Mouse (Mus musculus) hindbrain, embryonic 14.5 days (tissue): Measurements from ENCODE around the gene Sms. TPM values are rescaled to one million over a fixed set of nuclear protein-coding genes. Genes with fewer than 3 reads are reported as not detected.

Experiments used
- ATAC-seq: fragments of 200-750 bp; cut with Nextera tagmentation; 2 replicates; pipeline ENCODE4 v1.8.0; 2017; ENCODE audit warnings: moderate number of reproducible peaks, mild to moderate bottlenecking, moderate TSS enrichment, moderate library complexity; ENCODE audit not compliant: low FRiP score
- DNase-seq: peaks from one replicate; pipeline ENCODE4 v3.0.0-alpha.2; 2015; ENCODE audit warnings: low spot score
- H3K27ac ChIP-seq: fragments of 300-500 bp; sonication (generic); 2 replicates; pipeline ENCODE4 v1.5.1; 2014; ENCODE audit warnings: mild to moderate bottlenecking, moderate library complexity
- H3K27me3 ChIP-seq: fragments of 300-500 bp; sonication (generic); 2 replicates; pipeline ENCODE4 v1.6.1; 2014; ENCODE audit warnings: mild to moderate bottlenecking, low read length, mixed read lengths; ENCODE audit not compliant: control insufficient read depth, insufficient read depth
- H3K36me3 ChIP-seq: fragments of 300-500 bp; sonication (generic); replicated peaks from 2 replicates; pipeline ENCODE4 v1.6.1; 2014; ENCODE audit not compliant: control insufficient read depth, insufficient read depth
- H3K4me1 ChIP-seq: fragments of 300-500 bp; sonication (generic); replicated peaks from 2 replicates; pipeline ENCODE4 v1.6.1; 2014; ENCODE audit warnings: antibody characterized with exemption, low read length, mixed read lengths; ENCODE audit not compliant: control insufficient read depth, insufficient read depth
- H3K4me2 ChIP-seq: fragments of 300-500 bp; sonication (generic); replicated peaks from 2 replicates; pipeline ENCODE4 v1.6.1; 2014; ENCODE audit warnings: mild to moderate bottlenecking, moderate library complexity
- H3K4me3 ChIP-seq: fragments of 300-500 bp; sonication (generic); replicated peaks from 2 replicates; pipeline ENCODE4 v1.5.1; 2014; ENCODE audit warnings: mild to moderate bottlenecking, low read length
- H3K9ac ChIP-seq: fragments of 300-500 bp; sonication (generic); 2 replicates; pipeline ENCODE4 v1.6.1; 2014
- H3K9me3 ChIP-seq: fragments of 300-500 bp; sonication (generic); 2 replicates; pipeline ENCODE4 v1.6.1; 2016; ENCODE audit warnings: low read length; ENCODE audit not compliant: control insufficient read depth
- WGBS: fragments of 180-500 bp; shearing (Covaris S2); extraction: QIAGEN DNeasy Blood & Tissue Kit; methylation state at CpG from one replicate; pipeline ENCODE4 v1.1.7; 2014; 5-methylcytosine and 5-hydroxymethylcytosine counted together
- polyA plus RNA-seq: library from polyadenylated mRNA; unstranded; fragments of >200 nt; fragmentation: Nextera tagmentation; extraction: Ambion mirVana; gene quantifications from 2 replicates; pipeline ENCODE4 v1.2.1, GENCODE M21; 2014

The Sms gene
- polyA plus RNA-seq, 1 experiment from 2014 or later, result 149 TPM

- H3K9ac ChIP-seq, result no peak overlapping the region
- WGBS, result 80% methylated on average over 2 of the region's 2 CpGs
- no peak overlapping the region for H3K27ac ChIP-seq
- H3K4me3 ChIP-seq, result no peak overlapping the region
- H3K4me2 ChIP-seq, result no peak overlapping the region
- 0 out of 2 replicates have a peak, but pooled peaks cover 6% of the 10 kb centered on the region for H3K36me3 ChIP-seq
- no peaks in the 10 kb centered on the region for H3K4me1 ChIP-seq
- H3K27me3 ChIP-seq, result no peaks in the 10 kb centered on the region
- H3K9me3 ChIP-seq, result no peaks in the 10 kb centered on the region
- ATAC-seq, result no peak
- no peak for DNase-seq
Measured at GRCm38 (mm10) chrX:157468055-157468454, 24.0 kb downstream of the Sms start.

GRCm38 (mm10) chrX:157465949-157466348 is 26.1 kb downstream of the Sms start:
- Histone ChIP-seq H3K27ac (no peak overlapping the region), H3K4me1 (no peaks in the 10 kb centered on the region), H3K4me3 (no peak overlapping the region), H3K9me3 (no peaks in the 10 kb centered on the region), H3K36me3 (0 out of 2 replicates have a peak, but pooled peaks cover 6% of the 10 kb centered on the region), H3K4me2 (no peak overlapping the region), H3K9ac (no peak overlapping the region), H3K27me3 (no peaks in the 10 kb centered on the region)
- ATAC-seq (no peak), DNase-seq (no peak)
- 86% methylated on average over 1 of the region's 1 CpGs for WGBS

- Histone ChIP-seq H3K27me3 (no peaks in the 10 kb centered on the region), H3K9ac (no peak overlapping the region), H3K4me3 (no peak overlapping the region), H3K4me2 (no peak overlapping the region), H3K9me3 (no peaks in the 10 kb centered on the region), H3K27ac (no peak overlapping the region), H3K4me1 (no peaks in the 10 kb centered on the region), H3K36me3 (peaks cover 8% of the 10 kb centered on the region; the same call in 1 of the 2 replicates)
- 73% methylated on average over 3 of the region's 3 CpGs for WGBS
- no peak for ATAC-seq
- peak; percentile 63 for DNase-seq
Measured at GRCm38 (mm10) chrX:157462716-157463115, 29.4 kb downstream of the Sms start.

- DNase-seq (peak; percentile 70), ATAC-seq (no peak)
- 40% methylated on average over 1 of the region's 1 CpGs for WGBS
- no peaks in the 10 kb centered on the region for H3K4me1 ChIP-seq
- no peak overlapping the region for H3K4me3 ChIP-seq
- no peak overlapping the region for H3K27ac ChIP-seq
- no peak overlapping the region for H3K4me2 ChIP-seq
- peaks cover 3% of the 10 kb centered on the region; the same call in 1 of the 2 replicates for H3K36me3 ChIP-seq
- no peaks in the 10 kb centered on the region for H3K27me3 ChIP-seq
- H3K9ac ChIP-seq, result no peak overlapping the region
- no peaks in the 10 kb centered on the region for H3K9me3 ChIP-seq
Measured at GRCm38 (mm10) chrX:157454430-157454829, 37.7 kb downstream of the Sms start.

GRCm38 (mm10) chrX:157449000-157449399 is 43.1 kb downstream of the Sms start:
- no peaks in the 10 kb centered on the region for H3K27me3 ChIP-seq
- ATAC-seq (no peak), DNase-seq (no peak)
- no peak overlapping the region for H3K9ac ChIP-seq
- H3K27ac ChIP-seq, result no peak overlapping the region
- no peak overlapping the region for H3K4me3 ChIP-seq
- 96% methylated on average over 1 of the region's 1 CpGs for WGBS
- no peaks in the 10 kb centered on the region for H3K4me1 ChIP-seq
- no peak overlapping the region for H3K4me2 ChIP-seq
- H3K36me3 ChIP-seq, result no peaks in the 10 kb centered on the region
- H3K9me3 ChIP-seq, result no peaks in the 10 kb centered on the region

- peaks cover 6% of the 10 kb centered on the region; the same call in 1 of the 2 replicates for H3K36me3 ChIP-seq
- H3K9me3 ChIP-seq, result no peaks in the 10 kb centered on the region
- no peaks in the 10 kb centered on the region for H3K4me1 ChIP-seq
- no peak overlapping the region for H3K4me3 ChIP-seq
- no peaks in the 10 kb centered on the region for H3K27me3 ChIP-seq
- H3K9ac ChIP-seq, result no peak overlapping the region
- no peak overlapping the region for H3K27ac ChIP-seq
- ATAC-seq, result no peak
- H3K4me2 ChIP-seq, result no peak overlapping the region
- no peak for DNase-seq
- 69% methylated on average over 6 of the region's 6 CpGs for WGBS
Measured at GRCm38 (mm10) chrX:157447431-157447830, 44.7 kb downstream of the Sms start.

- no peak for DNase-seq
- WGBS, result 84% methylated on average over 1 of the region's 1 CpGs
- Histone ChIP-seq H3K4me1 (no peaks in the 10 kb centered on the region), H3K9me3 (no peaks in the 10 kb centered on the region), H3K9ac (no peak overlapping the region), H3K4me3 (no peak overlapping the region), H3K27me3 (no peaks in the 10 kb centered on the region), H3K36me3 (no peaks in the 10 kb centered on the region), H3K4me2 (no peak overlapping the region), H3K27ac (no peak overlapping the region)
- ATAC-seq, result no peak
Measured at GRCm38 (mm10) chrX:157434768-157435167, 57.3 kb downstream of the Sms start.

- DNase-seq (no peak), ATAC-seq (no peak)
- Histone ChIP-seq H3K4me1 (no peaks in the 10 kb centered on the region), H3K27me3 (no peaks in the 10 kb centered on the region), H3K36me3 (no peaks in the 10 kb centered on the region), H3K9me3 (no peaks in the 10 kb centered on the region), H3K27ac (no peak overlapping the region), H3K4me2 (no peak overlapping the region), H3K9ac (no peak overlapping the region), H3K4me3 (no peak overlapping the region)
- WGBS, result 69% methylated on average over 2 of the region's 2 CpGs
Measured at GRCm38 (mm10) chrX:157419451-157419850, 72.6 kb downstream of the Sms start.

GRCm38 (mm10) chrX:157415212-157415611 is 76.9 kb downstream of the Sms start, which contains the start of gene Phex:
Gene Phex, minus strand, starts transcription at chrX:157415312.
- no peak within 1 kb of the TSS for H3K27ac ChIP-seq
- H3K4me1 ChIP-seq, result no peaks in the 10 kb centered on the region
- H3K36me3 ChIP-seq, result no peaks in the 10 kb centered on the region
- H3K4me2 ChIP-seq, result no peak within 1 kb of the TSS
- H3K9me3 ChIP-seq, result no peaks in the 10 kb centered on the region
- H3K9ac ChIP-seq, result no peak within 1 kb of the TSS
- H3K27me3 ChIP-seq, result no peaks in the 10 kb centered on the region
- H3K4me3 ChIP-seq, result no peak within 1 kb of the TSS
- ATAC-seq, result no peak
- no peak for DNase-seq
- WGBS, result 74% methylated on average over 5 of the region's 5 CpGs

GRCm38 (mm10) chrX:157404919-157405318 is 87.2 kb downstream of the Sms start:
- 64% methylated on average over 6 of the region's 6 CpGs for WGBS
- Histone ChIP-seq H3K36me3 (no peaks in the 10 kb centered on the region), H3K9ac (no peak overlapping the region), H3K27ac (no peak overlapping the region), H3K4me2 (no peak overlapping the region), H3K4me3 (no peak overlapping the region), H3K4me1 (no peaks in the 10 kb centered on the region), H3K27me3 (no peaks in the 10 kb centered on the region), H3K9me3 (no peaks in the 10 kb centered on the region)
- ATAC-seq, result no peak
- no peak for DNase-seq
